Mouse (Mus musculus) stomach, postnatal 0 days (tissue): ENCODE results near the gene Nodal. TPM values are rescaled to one million over a fixed set of nuclear protein-coding genes. Genes with fewer than 3 reads are reported as not detected.

Source experiments
- ATAC-seq: fragments of 200-750 bp; cut with Nextera tagmentation; 2 replicates; pipeline ENCODE4 v1.8.0; 2017; ENCODE audit not compliant: low FRiP score, low TSS enrichment
- DNase-seq: peaks from one replicate; pipeline ENCODE4 v3.0.0-alpha.2; 2016; ENCODE audit warnings: low spot score
- H3K27ac ChIP-seq: fragments of 300-500 bp; sonication (generic); replicated peaks from 2 replicates; pipeline ENCODE4 v1.5.1; 2014; ENCODE audit warnings: mild to moderate bottlenecking, control low read depth
- H3K27me3 ChIP-seq: fragments of 300-500 bp; sonication (generic); 2 replicates; pipeline ENCODE4 v1.6.1; 2014; ENCODE audit warnings: low read length; ENCODE audit not compliant: control insufficient read depth, insufficient read depth
- H3K36me3 ChIP-seq: fragments of 300-500 bp; sonication (generic); 2 replicates; pipeline ENCODE4 v1.6.1; 2014; ENCODE audit warnings: low read length, mixed read lengths; ENCODE audit not compliant: control insufficient read depth, insufficient read depth
- H3K4me1 ChIP-seq: fragments of 300-500 bp; sonication (generic); replicated peaks from 2 replicates; pipeline ENCODE4 v1.6.1; 2014; ENCODE audit warnings: antibody characterized with exemption; ENCODE audit not compliant: control insufficient read depth, insufficient read depth
- H3K4me2 ChIP-seq: fragments of 300-500 bp; sonication (generic); replicated peaks from 2 replicates; pipeline ENCODE4 v1.6.1; 2014; ENCODE audit warnings: low read depth, mild to moderate bottlenecking, control low read depth, moderate library complexity
- H3K4me3 ChIP-seq: fragments of 300-500 bp; sonication (generic); 2 replicates; pipeline ENCODE4 v1.5.1; 2014; ENCODE audit warnings: low read depth, low read length, control low read depth
- H3K9ac ChIP-seq: fragments of 300-500 bp; sonication (generic); 2 replicates; pipeline ENCODE4 v1.6.1; 2014; ENCODE audit warnings: mild to moderate bottlenecking, low read length, control low read depth, mixed read lengths
- H3K9me3 ChIP-seq: fragments of 300-500 bp; sonication (generic); 2 replicates; pipeline ENCODE4 v1.6.1; 2016; ENCODE audit warnings: low read length; ENCODE audit not compliant: control insufficient read depth
- CTCF ChIP-seq: IDR thresholded peaks from 2 replicates; pipeline ENCODE4 v1.5.1; 2016; ENCODE audit warnings: antibody characterized with exemption, low read depth, mild to moderate bottlenecking, moderate library complexity
- EP300 ChIP-seq: optimal IDR thresholded peaks from 2 replicates; pipeline ENCODE3; 2016; ENCODE audit warnings: antibody characterized with exemption
- WGBS: fragments of 180-500 bp; shearing (Covaris S2); extraction: QIAGEN DNeasy Blood & Tissue Kit; methylation state at CpG from one replicate; pipeline ENCODE4 v1.1.7; 2014; 5-methylcytosine and 5-hydroxymethylcytosine counted together
- polyA plus RNA-seq: library from polyadenylated mRNA; unstranded; fragments of >200 nt; fragmentation: Nextera tagmentation; extraction: Ambion mirVana; gene quantifications from 2 replicates; pipeline ENCODE4 v1.2.1, GENCODE M21; 2015

Gene Nodal
- polyA plus RNA-seq, 1 experiment from 2014 or later, result not detected

DNA sequence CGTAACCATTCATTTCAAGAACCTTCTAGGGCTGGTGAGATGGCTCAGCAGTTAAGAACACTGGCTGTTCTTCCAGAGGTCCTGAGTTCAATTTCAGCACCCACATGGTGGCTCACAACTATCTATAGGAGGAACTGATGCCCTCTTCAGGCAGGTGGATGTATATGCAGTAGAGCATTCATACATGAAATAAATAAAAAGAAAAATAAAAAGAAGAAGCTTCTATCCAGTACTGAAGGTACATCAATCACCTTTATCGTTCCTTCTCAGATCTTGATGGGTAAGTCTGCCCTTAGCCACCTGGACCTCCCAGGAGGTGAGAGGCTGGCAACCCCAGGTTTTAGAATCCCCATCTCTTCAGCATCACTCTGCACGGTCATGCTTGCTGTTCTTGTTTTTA, 2.5 kb upstream of the Nodal start:
- Histone ChIP-seq H3K36me3 (no peaks in the 10 kb centered on the region), H3K9me3 (no peaks in the 10 kb centered on the region), H3K27me3 (peaks cover 6% of the 10 kb centered on the region; the same call in 1 of the 2 replicates), H3K4me1 (0 out of 2 replicates have a peak, but pooled peaks cover 2% of the 10 kb centered on the region), H3K27ac (no peak overlapping the region), H3K4me2 (no peak overlapping the region), H3K9ac (no peak overlapping the region), H3K4me3 (no peak overlapping the region)
- TF ChIP-seq EP300 (no peak), CTCF (peak; percentile 20; the same call in 1 of the 2 replicates)
- DNase-seq (no peak), ATAC-seq (no peak)
- 63% methylated on average over 3 of the region's 3 CpGs for WGBS

DNA sequence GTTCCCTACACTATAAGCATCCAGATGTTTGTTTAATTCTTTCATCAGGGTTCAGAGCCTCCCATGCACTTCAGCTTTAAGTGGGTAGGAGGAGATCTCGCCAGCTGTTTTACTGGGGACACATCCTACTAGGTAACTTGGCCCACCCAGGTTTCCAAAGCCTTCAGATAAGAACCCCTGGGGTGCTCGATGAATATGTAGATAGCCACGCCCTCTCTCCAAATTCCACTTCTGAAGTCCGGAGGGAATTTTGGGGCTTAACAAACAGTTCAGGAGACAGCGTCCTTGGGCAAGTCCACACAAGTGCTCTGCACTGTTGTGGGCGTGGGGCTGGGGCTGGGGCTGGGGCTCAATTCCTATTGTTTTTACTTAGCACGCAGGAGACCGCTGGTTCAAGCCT, 1.9 kb upstream of the Nodal start:
- TF ChIP-seq EP300, result no peak
- TF ChIP-seq CTCF, result no peak
- H3K27ac ChIP-seq, result no peak overlapping the region
- H3K4me1 ChIP-seq, result 0 out of 2 replicates have a peak, but pooled peaks cover 2% of the 10 kb centered on the region
- peaks cover 6% of the 10 kb centered on the region; the same call in 1 of the 2 replicates for H3K27me3 ChIP-seq
- ATAC-seq (no peak), DNase-seq (no peak)
- WGBS, result 30% methylated on average over 8 of the region's 8 CpGs
- no peaks in the 10 kb centered on the region for H3K9me3 ChIP-seq
- H3K4me3 ChIP-seq, result no peak overlapping the region
- H3K4me2 ChIP-seq, result no peak overlapping the region
- H3K36me3 ChIP-seq, result no peaks in the 10 kb centered on the region
- no peak overlapping the region for H3K9ac ChIP-seq

DNA sequence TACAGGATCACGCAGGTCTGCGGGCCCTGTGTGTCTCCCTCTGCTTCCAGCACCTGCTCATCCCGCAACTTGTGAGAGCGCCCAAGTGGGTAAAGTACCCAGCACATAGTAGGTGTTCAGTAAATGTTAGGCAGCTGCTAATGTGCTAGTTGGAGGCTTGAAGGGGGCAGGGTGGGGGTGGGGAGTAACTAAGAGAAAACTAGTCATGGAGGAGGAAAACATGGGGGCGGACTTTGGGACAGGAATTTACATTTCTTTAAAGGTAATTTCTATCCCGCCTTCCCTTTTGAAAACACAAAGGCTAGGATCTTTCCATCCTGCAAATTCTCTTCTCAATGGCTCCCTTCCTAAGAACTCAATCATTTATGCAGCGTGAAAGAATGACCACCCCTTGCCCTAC, 1.2 kb upstream of the Nodal start:
- Histone ChIP-seq H3K9ac (no peak overlapping the region), H3K36me3 (no peaks in the 10 kb centered on the region), H3K4me2 (no peak overlapping the region), H3K27ac (no peak overlapping the region), H3K27me3 (peaks cover 6% of the 10 kb centered on the region; the same call in 1 of the 2 replicates), H3K4me1 (0 out of 2 replicates have a peak, but pooled peaks cover 2% of the 10 kb centered on the region), H3K9me3 (no peaks in the 10 kb centered on the region), H3K4me3 (no peak overlapping the region)
- 50% methylated on average over 7 of the region's 7 CpGs for WGBS
- no peak for DNase-seq
- TF ChIP-seq CTCF (no peak), EP300 (no peak)
- no peak for ATAC-seq

DNA sequence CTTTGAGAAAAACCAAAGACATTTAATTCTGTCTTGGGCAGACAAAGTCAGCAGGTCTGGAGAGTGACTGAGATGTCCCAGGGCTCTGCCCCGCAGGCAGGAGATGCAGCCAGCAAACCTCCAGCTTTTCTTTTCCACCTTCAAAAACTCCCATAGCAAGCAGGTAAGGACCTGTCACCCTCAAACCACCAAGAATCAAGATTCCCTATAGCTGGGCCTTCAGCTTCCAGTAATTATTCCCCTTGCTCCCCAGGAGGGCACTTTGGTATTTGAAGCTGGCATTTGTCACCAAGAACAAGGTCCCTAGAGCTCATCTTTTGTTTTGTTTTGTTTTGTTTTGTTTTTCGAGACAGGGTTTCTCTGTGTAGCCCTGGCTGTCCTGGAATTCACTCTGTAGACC, 726 bp upstream of the Nodal start:
- WGBS, result 65% methylated on average over 2 of the region's 2 CpGs
- 0 out of 2 replicates have a peak, but pooled peaks cover 2% of the 10 kb centered on the region for H3K4me1 ChIP-seq
- ATAC-seq (no peak), DNase-seq (no peak)
- H3K36me3 ChIP-seq, result no peaks in the 10 kb centered on the region
- H3K27me3 ChIP-seq, result peaks cover 6% of the 10 kb centered on the region; the same call in 1 of the 2 replicates
- no peak overlapping the region for H3K27ac ChIP-seq
- H3K4me3 ChIP-seq, result no peak overlapping the region
- H3K9me3 ChIP-seq, result no peaks in the 10 kb centered on the region
- H3K9ac ChIP-seq, result no peak overlapping the region
- H3K4me2 ChIP-seq, result no peak overlapping the region
- TF ChIP-seq CTCF (no peak), EP300 (no peak)

DNA sequence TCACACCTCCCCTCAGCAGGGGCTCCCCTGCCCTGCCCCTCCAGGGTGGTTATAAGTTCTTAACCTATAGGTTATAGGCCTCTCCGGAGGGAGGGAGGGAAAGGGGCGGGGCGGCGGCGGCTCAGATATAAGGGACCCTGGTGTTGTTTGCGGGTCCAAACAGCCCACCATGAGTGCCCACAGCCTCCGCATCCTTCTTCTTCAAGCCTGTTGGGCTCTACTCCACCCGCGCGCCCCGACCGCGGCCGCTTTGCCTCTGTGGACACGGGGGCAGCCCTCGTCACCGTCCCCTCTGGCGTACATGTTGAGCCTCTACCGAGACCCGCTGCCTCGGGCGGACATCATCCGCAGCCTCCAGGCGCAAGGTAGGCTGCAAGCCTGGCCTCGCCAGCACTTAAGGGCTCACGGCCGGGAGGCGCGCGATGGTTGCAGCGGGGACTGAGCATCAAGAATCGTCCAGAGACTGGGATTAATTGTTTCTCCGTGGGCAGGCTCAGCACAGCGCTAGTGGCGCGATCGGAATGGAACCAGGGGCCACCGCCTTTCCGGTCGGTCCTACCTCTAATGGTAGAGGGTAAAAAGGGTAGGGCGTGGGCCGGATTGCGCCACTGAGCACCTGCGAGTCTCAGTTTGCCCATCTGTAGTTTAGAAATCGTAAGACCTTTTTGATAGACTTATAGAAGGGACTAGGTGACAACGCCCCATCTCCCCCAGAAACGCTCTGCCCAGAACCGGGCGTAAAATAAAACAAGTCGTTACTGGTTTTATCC, 544 bp downstream of the Nodal start:
- H3K9me3 ChIP-seq, result no peaks in the 10 kb centered on the region
- WGBS, result 3% methylated on average over 49 of the region's 50 CpGs
- ATAC-seq, result peak; percentile 28
- no peak overlapping the region for H3K27ac ChIP-seq
- peaks cover 6% of the 10 kb centered on the region; the same call in 1 of the 2 replicates for H3K27me3 ChIP-seq
- H3K4me2 ChIP-seq, result peak overlapping the region; percentile 71
- H3K4me3 ChIP-seq, result peak overlapping the region; percentile 40
- no peak for TF ChIP-seq CTCF
- no peak for TF ChIP-seq EP300
- peak overlapping the region; percentile 41; the same call in 1 of the 2 replicates for H3K9ac ChIP-seq
- DNase-seq, result peak; percentile 21
- H3K4me1 ChIP-seq, result 0 out of 2 replicates have a peak, but pooled peaks cover 2% of the 10 kb centered on the region
- no peaks in the 10 kb centered on the region for H3K36me3 ChIP-seq

DNA sequence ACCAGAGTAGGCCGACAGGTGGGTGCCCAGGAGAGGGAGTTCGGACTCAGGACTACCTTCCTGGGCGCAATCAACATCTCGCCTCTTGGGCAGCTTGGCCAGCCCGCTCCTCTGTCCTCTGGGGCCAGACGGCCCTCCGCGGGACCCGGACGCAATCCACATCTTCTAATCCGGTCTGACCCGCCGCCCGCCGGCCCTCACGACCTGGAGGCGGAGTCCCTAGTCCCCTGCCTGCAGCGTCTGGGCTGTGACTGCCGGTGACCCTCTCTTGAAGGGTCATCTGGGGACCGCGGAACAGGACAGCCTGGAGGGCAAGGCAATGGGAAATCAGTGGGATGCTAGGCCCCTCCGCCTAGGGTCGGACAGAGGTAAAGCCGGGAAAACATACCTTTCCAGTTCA, 1.4 kb downstream of the Nodal start:
- DNase-seq (no peak), ATAC-seq (no peak)
- Histone ChIP-seq H3K27me3 (peaks cover 6% of the 10 kb centered on the region; the same call in 1 of the 2 replicates), H3K27ac (no peak overlapping the region), H3K9me3 (no peaks in the 10 kb centered on the region), H3K4me2 (no peak overlapping the region), H3K9ac (no peak overlapping the region), H3K4me3 (no peak overlapping the region), H3K4me1 (peaks cover 2% of the 10 kb centered on the region; the same call in 1 of the 2 replicates), H3K36me3 (no peaks in the 10 kb centered on the region)
- WGBS, result 11% methylated on average over 24 of the region's 24 CpGs
- TF ChIP-seq EP300, result no peak
